27 mouse cellular contexts compared by ENCODE assay signal in the genomic region with DNA sequence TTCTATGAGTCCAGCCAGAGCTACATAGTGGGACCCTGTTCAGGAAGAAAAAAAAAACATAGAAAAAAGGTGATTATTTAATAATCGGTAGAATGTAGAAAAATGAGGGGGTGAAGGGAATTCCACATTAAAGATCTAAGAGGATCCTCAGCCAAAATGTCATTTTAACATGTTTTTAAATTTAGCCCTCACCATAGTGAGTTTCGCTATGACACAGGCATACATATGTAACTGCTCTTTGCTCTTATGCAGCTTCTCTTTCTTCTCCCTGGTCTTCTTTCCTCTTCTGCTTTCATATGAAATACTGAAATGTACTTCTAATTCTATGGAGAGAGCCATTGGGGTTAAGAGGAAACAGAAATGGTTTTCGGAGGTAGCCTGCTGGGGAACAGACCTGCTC.
DNase-seq lines count a peak whose midpoint lies in the region; ATAC-seq and TF ChIP-seq lines count a peak whose summit lies in the region.
"Had no signal": no experiment of that assay in that cellular context is flagged by ENCODE, and none has a peak within 500 bp of the region (broad histone marks: within the 10 kb centered on the region; RNA-seq: fewer than 3 reads in every experiment).

No protein-coding gene starts in this region.

- TF ChIP-seq CTCF in spleen, adult 2 months (IDR thresholded peaks at IDR 0.05; ENCODE audit: extremely low read depth, insufficient read depth, insufficient read length, insufficient replicate concordance) = no peak

- H3K9ac ChIP-seq in embryonic facial prominence, embryonic 13.5 days = no peak overlapping the region
- no peak overlapping the region for H3K9ac ChIP-seq in limb, embryonic 13.5 days
- H3K9ac ChIP-seq in kidney, embryonic 15.5 days = no peak overlapping the region
- H3K9ac ChIP-seq in forebrain, embryonic 12.5 days = no peak overlapping the region
- H3K9ac ChIP-seq: forebrain, embryonic 15.5 days; heart, embryonic 13.5 days; hindbrain, embryonic 15.5 days; liver, embryonic 13.5 days; lung, embryonic 15.5 days; midbrain, embryonic 13.5 days; neural tube, embryonic 15.5 days had no signal

- 76% methylated on average over 3 of the region's 3 CpGs for WGBS in spleen, adult 2 months
- WGBS in embryonic facial prominence, embryonic 13.5 days = 75% methylated on average over 3 of the region's 3 CpGs
- WGBS in limb, embryonic 13.5 days = 72% methylated on average over 3 of the region's 3 CpGs
- 93% methylated on average over 3 of the region's 3 CpGs for WGBS in kidney, embryonic 15.5 days
- 91% methylated on average over 3 of the region's 3 CpGs for WGBS in forebrain, embryonic 12.5 days

- H3K9me3 ChIP-seq in embryonic facial prominence, embryonic 13.5 days = no peaks in the 10 kb centered on the region
- H3K9me3 ChIP-seq in limb, embryonic 13.5 days = no peaks in the 10 kb centered on the region
- no peaks in the 10 kb centered on the region for H3K9me3 ChIP-seq in kidney, embryonic 15.5 days (replicated peaks)
- no peaks in the 10 kb centered on the region for H3K9me3 ChIP-seq in forebrain, embryonic 12.5 days
- H3K9me3 ChIP-seq: forebrain, embryonic 15.5 days; G1E; heart, embryonic 13.5 days; hindbrain, embryonic 15.5 days; liver, embryonic 13.5 days; lung, embryonic 15.5 days; midbrain, embryonic 13.5 days; neural tube, embryonic 15.5 days had no signal

- peak overlapping the region; percentile 64 for H3K27ac ChIP-seq in spleen, adult 2 months (ENCODE audit: insufficient read depth, low read length)
- H3K27ac ChIP-seq in embryonic facial prominence, embryonic 13.5 days = no peak overlapping the region
- no peak overlapping the region for H3K27ac ChIP-seq in limb, embryonic 13.5 days
- no peak overlapping the region for H3K27ac ChIP-seq in kidney, embryonic 15.5 days
- no peak overlapping the region for H3K27ac ChIP-seq in forebrain, embryonic 12.5 days
- H3K27ac ChIP-seq: forebrain, embryonic 15.5 days; gastrocnemius, adult 2 months; heart, embryonic 13.5 days; hindbrain, embryonic 15.5 days; layer of hippocampus, adult 2 months; liver, embryonic 13.5 days; lung, embryonic 15.5 days; midbrain, embryonic 13.5 days; neural tube, embryonic 15.5 days; stomach, postnatal 0 days had no signal

- peak overlapping the region; percentile 43; the same call in 1 of the 2 replicates for H3K4me2 ChIP-seq in embryonic facial prominence, embryonic 13.5 days
- 0 out of 2 replicates have a peak overlapping the region, but pooled peaks have one; percentile 3 for H3K4me2 ChIP-seq in limb, embryonic 13.5 days (replicated peaks)
- H3K4me2 ChIP-seq in kidney, embryonic 15.5 days = no peak overlapping the region
- H3K4me2 ChIP-seq in forebrain, embryonic 12.5 days = no peak overlapping the region
- H3K4me2 ChIP-seq: forebrain, embryonic 15.5 days; heart, embryonic 13.5 days; hindbrain, embryonic 15.5 days; liver, embryonic 13.5 days; lung, embryonic 15.5 days; midbrain, embryonic 13.5 days; neural tube, embryonic 15.5 days had no signal

- H3K27me3 ChIP-seq in spleen, adult 2 months (ENCODE audit: control insufficient read depth, insufficient read depth, low read length) = no peaks in the 10 kb centered on the region
- no peaks in the 10 kb centered on the region for H3K27me3 ChIP-seq in embryonic facial prominence, embryonic 13.5 days
- H3K27me3 ChIP-seq in limb, embryonic 13.5 days = peaks cover 10% of the 10 kb centered on the region; the same call in 1 of the 2 replicates
- H3K27me3 ChIP-seq in kidney, embryonic 15.5 days = no peaks in the 10 kb centered on the region
- no peaks in the 10 kb centered on the region for H3K27me3 ChIP-seq in forebrain, embryonic 12.5 days
- H3K27me3 ChIP-seq: forebrain, embryonic 15.5 days; heart, embryonic 13.5 days; hindbrain, embryonic 15.5 days; liver, embryonic 13.5 days; lung, embryonic 15.5 days; midbrain, embryonic 13.5 days; neural tube, embryonic 15.5 days; Patski had no signal

- H3K4me1 ChIP-seq in spleen, adult 2 months (ENCODE audit: control insufficient read depth, insufficient read depth, insufficient read length) = peaks cover 2% of the 10 kb centered on the region; the same call in 1 of the 2 replicates
- peaks cover 22% of the 10 kb centered on the region for H3K4me1 ChIP-seq in embryonic facial prominence, embryonic 13.5 days
- peaks cover 23% of the 10 kb centered on the region for H3K4me1 ChIP-seq in limb, embryonic 13.5 days
- H3K4me1 ChIP-seq in kidney, embryonic 15.5 days = no peaks in the 10 kb centered on the region
- no peaks in the 10 kb centered on the region for H3K4me1 ChIP-seq in forebrain, embryonic 12.5 days
- H3K4me1 ChIP-seq: heart, embryonic 13.5 days; hindbrain, embryonic 15.5 days; liver, embryonic 13.5 days; lung, embryonic 15.5 days; midbrain, embryonic 13.5 days; neural tube, embryonic 15.5 days had no signal

- no peak for DNase-seq in spleen, adult 2 months (ENCODE audit: low read depth in 1 of 2, low spot score in 2 of 2)
- no peak for DNase-seq in spleen, postnatal 4 days (ENCODE audit: low spot score in 2 of 2)
- no peak for DNase-seq in Muller cell, postnatal 12 days (ENCODE audit: inconsistent ontology term)
- DNase-seq: adrenal gland, postnatal 25 days; cerebellum, adult 2 months; gastrocnemius, adult 2 months; heart, postnatal 10 days; kidney, adult 18-20 months; kidney, postnatal 36 days; liver, embryonic 13.5 days; right cerebral cortex, postnatal 25 days; thymus, adult 18-20 months; thymus, postnatal 36 days had no signal

- ATAC-seq in embryonic facial prominence, embryonic 13.5 days (ENCODE audit: insufficient number of reproducible peaks, insufficient read depth, low FRiP score, low TSS enrichment, low read depth) = no peak
- ATAC-seq in limb, embryonic 13.5 days (ENCODE audit: low FRiP score, low read depth) = no peak
- ATAC-seq in kidney, embryonic 15.5 days (replicated peaks; ENCODE audit: low FRiP score) = no peak
- ATAC-seq in forebrain, embryonic 12.5 days (ENCODE audit: low FRiP score) = no peak
- ATAC-seq: forebrain, embryonic 15.5 days; midbrain, embryonic 13.5 days; Patski had no signal

- H3K36me3 ChIP-seq in spleen, adult 2 months (ENCODE audit: control insufficient read depth, insufficient read depth, low read length) = no peaks in the 10 kb centered on the region
- H3K36me3 ChIP-seq in embryonic facial prominence, embryonic 13.5 days = no peaks in the 10 kb centered on the region
- H3K36me3 ChIP-seq in limb, embryonic 13.5 days = no peaks in the 10 kb centered on the region
- no peaks in the 10 kb centered on the region for H3K36me3 ChIP-seq in kidney, embryonic 15.5 days
- H3K36me3 ChIP-seq in forebrain, embryonic 12.5 days (replicated peaks) = no peaks in the 10 kb centered on the region
- H3K36me3 ChIP-seq: forebrain, embryonic 15.5 days; G1E; heart, embryonic 13.5 days; hindbrain, embryonic 15.5 days; liver, embryonic 13.5 days; lung, embryonic 15.5 days; midbrain, embryonic 13.5 days; neural tube, embryonic 15.5 days had no signal

- no peak overlapping the region for H3K4me3 ChIP-seq in spleen, adult 2 months (ENCODE audit: extremely low read depth, insufficient read depth, insufficient read length)
- no peak overlapping the region for H3K4me3 ChIP-seq in embryonic facial prominence, embryonic 13.5 days
- no peak overlapping the region for H3K4me3 ChIP-seq in limb, embryonic 13.5 days
- no peak overlapping the region for H3K4me3 ChIP-seq in kidney, embryonic 15.5 days (replicated peaks)
- no peak overlapping the region for H3K4me3 ChIP-seq in forebrain, embryonic 12.5 days (replicated peaks)
- H3K4me3 ChIP-seq: forebrain, embryonic 15.5 days; gastrocnemius, adult 2 months; heart, embryonic 13.5 days; hindbrain, embryonic 15.5 days; layer of hippocampus, adult 2 months; liver, embryonic 13.5 days; lung, embryonic 15.5 days; midbrain, embryonic 13.5 days; neural tube, embryonic 15.5 days had no signal

- no peak for TF ChIP-seq POLR2A in spleen, adult 2 months (IDR thresholded peaks at IDR 0.05; ENCODE audit: low read depth, low read length)

Comparison
In these comparisons a context has a peak if more than half of its experiments do, and no peak if none do; other contexts are left out.
1. H3K4me2 ChIP-seq: peak in embryonic facial prominence, embryonic 13.5 days (single experiment) and limb, embryonic 13.5 days (single experiment); none in kidney, embryonic 15.5 days (single experiment) and forebrain, embryonic 12.5 days (single experiment).